Mouse (Mus musculus): ENCODE results near the gene Sapcd2. TPM values are rescaled to one million over a fixed set of nuclear protein-coding genes. Genes with fewer than 3 reads are reported as not detected.

Sapcd2 gene
- polyA plus RNA-seq, 1 experiment from 2014 or later: 28.9 TPM

DNA sequence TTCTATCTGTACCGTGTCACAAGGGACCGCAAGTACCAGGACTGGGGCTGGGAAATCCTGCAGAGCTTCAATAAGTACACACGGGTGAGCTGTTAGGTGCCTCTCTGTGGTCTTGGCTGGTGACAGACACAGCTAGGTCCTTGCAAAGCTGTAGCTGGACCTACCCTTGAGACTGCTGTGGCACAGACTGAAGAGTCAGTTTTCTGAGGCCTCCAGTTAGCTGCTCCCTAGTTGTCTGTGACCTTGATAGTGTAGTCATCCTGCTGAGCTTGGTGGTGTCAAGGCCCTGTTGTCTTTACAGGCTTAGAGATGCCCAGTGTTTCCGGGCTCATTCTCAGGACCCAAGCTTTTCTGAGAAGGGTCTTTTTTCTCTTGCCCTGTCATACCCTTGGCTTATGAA, 22.6 kb upstream of the Sapcd2 start:
- Histone ChIP-seq H3K9ac (ENCODE audit: low read length) (no peak overlapping the region), H3K36me3 (ENCODE audit: control insufficient read depth, insufficient read depth, low read length) (peaks cover 92% of the 10 kb centered on the region), H3K27me3 (replicated peaks; ENCODE audit: control insufficient read depth, insufficient read depth, low read length) (no peaks in the 10 kb centered on the region), H3K4me3 (ENCODE audit: low read depth, low read length) (no peak overlapping the region), H3K4me1 (ENCODE audit: control insufficient read depth, insufficient read depth, low read length) (no peaks in the 10 kb centered on the region), H3K9me3 (replicated peaks; ENCODE audit: control insufficient read depth, low read length) (no peaks in the 10 kb centered on the region), H3K4me2 (ENCODE audit: low read length) (no peak overlapping the region), H3K27ac (ENCODE audit: low read depth, low read length) (no peak overlapping the region)
- ATAC-seq (no peak), DNase-seq (ENCODE audit: low spot score) (no peak)
- 97% methylated on average over 4 of the region's 4 CpGs for WGBS

DNA sequence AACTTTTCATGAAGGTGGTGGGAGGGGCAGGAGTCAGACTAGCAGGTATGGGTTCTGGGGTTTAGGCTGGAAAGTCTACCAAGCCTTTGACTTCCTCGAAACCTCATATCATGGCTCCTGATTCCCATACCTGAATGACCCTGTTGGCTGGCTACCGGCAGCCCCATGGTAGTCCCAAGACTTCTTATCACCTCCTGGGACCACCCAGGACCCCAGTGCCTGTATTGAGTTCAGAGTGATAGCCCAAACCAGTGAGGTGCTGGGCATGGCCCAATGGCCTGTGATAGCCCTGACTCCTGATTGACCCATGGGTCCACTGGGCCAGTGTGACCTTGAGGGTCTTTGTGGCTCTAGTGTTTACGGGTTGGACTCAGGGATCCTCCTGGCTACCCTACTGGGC, 21.4 kb upstream of the Sapcd2 start:
- Histone ChIP-seq H3K4me3 (ENCODE audit: low read depth, low read length) (no peak overlapping the region), H3K4me2 (ENCODE audit: low read length) (no peak overlapping the region), H3K4me1 (ENCODE audit: control insufficient read depth, insufficient read depth, low read length) (peaks cover 2% of the 10 kb centered on the region), H3K27me3 (replicated peaks; ENCODE audit: control insufficient read depth, insufficient read depth, low read length) (no peaks in the 10 kb centered on the region), H3K9me3 (replicated peaks; ENCODE audit: control insufficient read depth, low read length) (no peaks in the 10 kb centered on the region), H3K9ac (ENCODE audit: low read length) (no peak overlapping the region), H3K36me3 (ENCODE audit: control insufficient read depth, insufficient read depth, low read length) (peaks cover 80% of the 10 kb centered on the region), H3K27ac (ENCODE audit: low read depth, low read length) (no peak overlapping the region)
- 95% methylated on average over 3 of the region's 3 CpGs for WGBS
- ATAC-seq (no peak), DNase-seq (ENCODE audit: low spot score) (no peak)

DNA sequence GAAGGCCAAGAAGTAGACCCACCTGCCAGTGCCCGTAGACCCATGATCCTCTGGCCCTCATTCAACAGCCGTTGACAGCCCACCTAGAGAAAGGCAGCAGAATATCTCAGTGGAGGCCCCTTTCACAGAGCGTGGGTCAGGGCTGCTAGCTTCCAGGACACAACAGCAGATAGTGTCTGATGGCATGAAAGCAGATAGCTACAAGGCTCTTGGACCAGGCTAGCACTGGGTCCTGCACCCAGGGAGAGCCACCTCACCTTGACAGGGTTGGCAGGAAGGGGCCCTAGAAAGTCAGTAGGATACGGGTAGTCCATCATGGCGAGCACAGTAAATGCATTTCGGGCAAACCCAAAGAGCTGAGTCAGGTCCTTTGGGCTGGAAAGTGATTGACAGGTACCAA, 17.9 kb upstream of the Sapcd2 start:
- Histone ChIP-seq H3K4me1 (ENCODE audit: control insufficient read depth, insufficient read depth, low read length) (peaks cover 9% of the 10 kb centered on the region), H3K4me3 (ENCODE audit: low read depth, low read length) (no peak overlapping the region), H3K36me3 (ENCODE audit: control insufficient read depth, insufficient read depth, low read length) (peaks cover 45% of the 10 kb centered on the region), H3K4me2 (ENCODE audit: low read length) (no peak overlapping the region), H3K27ac (ENCODE audit: low read depth, low read length) (no peak overlapping the region), H3K9ac (ENCODE audit: low read length) (no peak overlapping the region), H3K27me3 (replicated peaks; ENCODE audit: control insufficient read depth, insufficient read depth, low read length) (no peaks in the 10 kb centered on the region), H3K9me3 (replicated peaks; ENCODE audit: control insufficient read depth, low read length) (no peaks in the 10 kb centered on the region)
- WGBS: 91% methylated on average over 6 of the region's 6 CpGs
- no peak for DNase-seq (ENCODE audit: low spot score)
- no peak for ATAC-seq

DNA sequence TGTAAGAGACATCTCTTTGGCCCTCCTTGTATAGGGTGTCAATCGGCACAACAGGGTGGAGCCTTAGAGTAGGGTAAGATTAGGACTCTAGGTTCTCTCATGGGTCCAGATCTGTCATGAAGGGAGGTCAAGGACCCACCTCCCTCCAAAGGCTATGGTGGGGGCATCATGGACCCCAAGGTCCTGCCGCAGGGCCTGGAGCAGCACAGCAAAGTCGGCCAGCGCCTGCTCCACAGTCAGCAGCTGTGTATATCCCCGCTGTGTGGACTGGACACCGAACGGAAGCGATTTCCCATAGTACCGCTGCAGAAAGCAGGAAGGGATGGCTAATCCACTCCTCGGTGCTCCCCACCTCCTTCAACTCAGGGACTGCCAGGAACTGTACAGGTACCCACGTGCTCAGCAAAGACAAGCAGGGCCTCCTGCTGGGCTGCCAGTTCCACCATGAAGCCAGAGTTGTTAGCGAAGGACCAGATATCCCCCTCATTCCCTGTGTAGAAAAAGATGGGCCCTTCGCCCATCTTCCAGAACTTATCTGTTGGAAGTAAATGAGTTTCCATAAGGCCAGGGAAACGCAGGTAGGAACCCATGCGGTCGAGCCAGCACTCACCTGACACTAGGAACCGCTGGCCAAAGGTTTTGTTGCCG, 16.6 kb upstream of the Sapcd2 start:
- peak overlapping the region; percentile 64 for H3K9ac ChIP-seq (ENCODE audit: low read length)
- no peak for ATAC-seq
- H3K4me3 ChIP-seq (ENCODE audit: low read depth, low read length): peak overlapping the region; percentile 52
- H3K27me3 ChIP-seq (replicated peaks; ENCODE audit: control insufficient read depth, insufficient read depth, low read length): no peaks in the 10 kb centered on the region
- 39% methylated on average over 18 of the region's 18 CpGs for WGBS
- H3K9me3 ChIP-seq (replicated peaks; ENCODE audit: control insufficient read depth, low read length): no peaks in the 10 kb centered on the region
- DNase-seq (ENCODE audit: low spot score): no peak
- H3K4me1 ChIP-seq (ENCODE audit: control insufficient read depth, insufficient read depth, low read length): peaks cover 9% of the 10 kb centered on the region
- H3K36me3 ChIP-seq (ENCODE audit: control insufficient read depth, insufficient read depth, low read length): peaks cover 31% of the 10 kb centered on the region
- peak overlapping the region; percentile 94 for H3K4me2 ChIP-seq (ENCODE audit: low read length)
- no peak overlapping the region for H3K27ac ChIP-seq (ENCODE audit: low read depth, low read length)

DNA sequence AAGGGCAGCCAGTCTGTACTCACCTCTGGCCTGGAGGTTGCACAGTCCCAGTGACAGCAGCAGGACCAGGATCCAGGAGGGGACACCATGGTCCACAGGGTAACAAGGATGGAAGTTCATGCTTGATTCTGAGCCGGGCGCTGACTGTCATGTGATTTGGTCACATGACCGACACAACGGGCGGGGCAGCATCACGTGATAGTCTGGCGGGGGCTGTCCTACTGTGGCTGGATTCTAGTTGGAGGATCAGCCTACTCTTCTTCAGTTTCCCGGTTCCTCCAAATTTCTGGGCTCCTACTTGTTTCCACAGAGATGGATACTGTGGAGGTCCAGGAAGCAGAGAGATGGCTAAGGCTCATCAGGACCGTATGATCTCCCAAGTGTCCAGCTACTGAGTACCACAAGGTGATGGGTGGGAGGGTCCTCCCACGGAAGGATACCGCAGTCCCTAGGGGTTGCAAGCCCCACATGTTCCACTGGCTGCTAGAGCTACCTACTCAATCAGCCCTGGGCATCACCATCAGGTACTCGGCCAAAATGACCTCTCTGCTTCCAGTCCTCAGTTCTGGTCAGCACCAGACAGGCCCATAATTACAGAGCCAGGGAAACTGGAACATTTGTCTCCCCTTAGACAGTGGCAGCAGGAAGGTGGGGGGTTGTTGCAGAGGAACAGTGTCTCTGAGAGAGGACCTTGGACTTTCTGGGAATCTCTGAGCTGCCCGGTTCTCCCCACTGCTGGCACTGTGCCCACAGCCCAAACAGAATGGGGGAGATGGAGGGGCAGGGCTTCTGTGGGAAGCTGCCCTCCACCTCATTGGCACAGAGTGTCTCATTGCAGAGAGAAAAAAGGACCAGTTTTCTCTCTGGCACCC, 15.7 kb upstream of the Sapcd2 start, which contains the start of gene Dpp7:
Dpp7 (minus strand) TSS at position 152 of the 872 bp plus-strand sequence.
- Histone ChIP-seq H3K27me3 (replicated peaks; ENCODE audit: control insufficient read depth, insufficient read depth, low read length) (no peaks in the 10 kb centered on the region), H3K36me3 (ENCODE audit: control insufficient read depth, insufficient read depth, low read length) (peaks cover 22% of the 10 kb centered on the region), H3K4me2 (ENCODE audit: low read length) (peak within 1 kb of the TSS; percentile 94), H3K27ac (ENCODE audit: low read depth, low read length) (no peak within 1 kb of the TSS), H3K9ac (ENCODE audit: low read length) (peak within 1 kb of the TSS; percentile 64), H3K9me3 (replicated peaks; ENCODE audit: control insufficient read depth, low read length) (no peaks in the 10 kb centered on the region), H3K4me3 (ENCODE audit: low read depth, low read length) (peak within 1 kb of the TSS; percentile 52), H3K4me1 (ENCODE audit: control insufficient read depth, insufficient read depth, low read length) (peaks cover 9% of the 10 kb centered on the region)
- peak; percentile 91 for DNase-seq (ENCODE audit: low spot score)
- peak; percentile 89 for ATAC-seq
- 2% methylated on average over 13 of the region's 13 CpGs for WGBS

DNA sequence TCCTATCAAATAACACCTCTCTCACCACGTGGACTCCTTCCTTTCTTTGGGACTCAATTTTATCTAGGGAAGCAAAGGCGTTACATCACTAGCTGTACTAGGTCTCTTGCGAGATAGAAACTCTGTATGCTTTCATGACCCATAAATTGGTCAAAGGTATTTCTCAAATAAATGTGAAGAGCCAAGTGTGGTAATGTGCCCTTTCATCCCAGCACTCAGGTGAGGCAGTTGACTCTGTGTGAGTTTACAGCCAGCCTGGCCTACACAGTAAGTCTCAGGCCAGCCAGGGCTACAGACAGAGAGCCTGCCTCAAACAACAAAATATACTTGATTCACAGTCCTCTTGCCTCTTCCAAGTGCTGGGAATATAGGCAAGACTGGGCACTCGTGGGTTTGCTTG, 12.3 kb upstream of the Sapcd2 start:
- no peaks in the 10 kb centered on the region for H3K36me3 ChIP-seq (ENCODE audit: control insufficient read depth, insufficient read depth, low read length)
- 82% methylated on average over 4 of the region's 4 CpGs for WGBS

DNA sequence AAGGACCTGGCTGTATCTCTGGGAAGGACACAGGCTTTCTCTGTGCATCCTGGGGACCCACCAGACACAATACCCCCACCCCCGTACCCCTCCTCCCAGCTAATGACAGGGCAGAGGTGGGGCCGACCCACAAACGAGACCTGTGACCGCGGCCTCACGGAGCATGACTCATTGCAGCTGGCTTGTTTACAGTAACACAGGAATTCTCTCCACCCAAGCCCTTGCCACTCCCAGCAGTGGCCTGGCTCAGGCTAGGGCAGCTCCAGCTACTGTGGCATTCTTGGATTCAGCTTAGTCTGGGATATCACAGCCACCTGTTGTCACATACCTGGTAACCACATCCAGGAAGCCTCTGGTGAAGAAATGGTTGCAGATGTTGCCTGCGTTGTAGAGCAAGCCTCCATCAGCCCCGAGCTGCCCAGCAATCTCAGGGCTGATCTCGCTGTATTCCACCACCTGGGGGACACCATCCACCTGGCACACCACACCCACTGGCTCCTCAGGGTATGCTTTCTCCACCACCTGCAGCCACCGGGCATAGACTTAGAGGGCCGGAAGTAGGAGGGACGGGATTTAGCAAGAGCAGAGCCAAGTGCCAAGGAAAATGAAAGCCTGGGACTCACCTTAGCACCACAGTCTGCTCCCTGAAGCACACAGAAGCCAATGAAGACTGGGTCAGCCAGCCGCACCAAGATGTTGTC, 8.5 kb upstream of the Sapcd2 start:
- ATAC-seq: no peak
- no peak for DNase-seq (ENCODE audit: low spot score)
- H3K9ac ChIP-seq (ENCODE audit: low read length): no peak overlapping the region
- no peaks in the 10 kb centered on the region for H3K4me1 ChIP-seq (ENCODE audit: control insufficient read depth, insufficient read depth, low read length)
- no peak overlapping the region for H3K4me2 ChIP-seq (ENCODE audit: low read length)
- H3K27ac ChIP-seq (ENCODE audit: low read depth, low read length): no peak overlapping the region
- peaks cover 22% of the 10 kb centered on the region for H3K27me3 ChIP-seq (replicated peaks; ENCODE audit: control insufficient read depth, insufficient read depth, low read length)
- no peak overlapping the region for H3K4me3 ChIP-seq (ENCODE audit: low read depth, low read length)
- no peaks in the 10 kb centered on the region for H3K9me3 ChIP-seq (replicated peaks; ENCODE audit: control insufficient read depth, low read length)
- 63% methylated on average over 13 of the region's 13 CpGs for WGBS
- H3K36me3 ChIP-seq (ENCODE audit: control insufficient read depth, insufficient read depth, low read length): no peaks in the 10 kb centered on the region

More for the DNA sequence above, 12.3 kb upstream of the Sapcd2 start:
- Histone ChIP-seq H3K27me3 (replicated peaks; ENCODE audit: control insufficient read depth, insufficient read depth, low read length) (peaks cover 9% of the 10 kb centered on the region), H3K4me3 (ENCODE audit: low read depth, low read length) (no peak overlapping the region), H3K4me1 (ENCODE audit: control insufficient read depth, insufficient read depth, low read length) (peaks cover 9% of the 10 kb centered on the region), H3K27ac (ENCODE audit: low read depth, low read length) (no peak overlapping the region), H3K9ac (ENCODE audit: low read length) (no peak overlapping the region), H3K9me3 (replicated peaks; ENCODE audit: control insufficient read depth, low read length) (no peaks in the 10 kb centered on the region), H3K4me2 (ENCODE audit: low read length) (no peak overlapping the region)
- no peak for ATAC-seq
- no peak for DNase-seq (ENCODE audit: low spot score)

DNA sequence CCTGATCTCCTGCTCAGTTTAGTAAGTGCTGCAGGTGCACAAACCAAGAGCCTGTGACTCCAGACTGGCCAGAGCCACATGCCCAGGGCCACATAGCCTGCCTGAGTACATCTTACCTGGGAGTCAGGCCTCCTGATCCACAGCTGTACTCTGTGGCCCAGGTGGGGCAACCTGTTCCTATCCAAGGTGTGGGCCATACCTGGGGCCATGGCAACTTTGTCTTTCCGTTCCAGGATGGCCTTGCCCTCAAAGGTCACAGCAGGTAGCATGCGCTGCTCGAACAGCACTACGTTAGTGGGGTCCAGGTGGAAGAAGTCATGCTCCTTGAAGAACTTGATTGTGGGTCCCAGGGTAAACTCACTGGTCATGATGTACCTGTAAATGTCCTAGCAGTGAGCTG, 7.8 kb upstream of the Sapcd2 start:
- Histone ChIP-seq H3K9me3 (replicated peaks; ENCODE audit: control insufficient read depth, low read length) (no peaks in the 10 kb centered on the region), H3K27ac (ENCODE audit: low read depth, low read length) (no peak overlapping the region), H3K9ac (ENCODE audit: low read length) (no peak overlapping the region), H3K36me3 (ENCODE audit: control insufficient read depth, insufficient read depth, low read length) (no peaks in the 10 kb centered on the region), H3K4me3 (ENCODE audit: low read depth, low read length) (no peak overlapping the region), H3K4me2 (ENCODE audit: low read length) (peak overlapping the region; percentile 98; the same call in 1 of the 2 replicates), H3K4me1 (ENCODE audit: control insufficient read depth, insufficient read depth, low read length) (no peaks in the 10 kb centered on the region), H3K27me3 (replicated peaks; ENCODE audit: control insufficient read depth, insufficient read depth, low read length) (peaks cover 22% of the 10 kb centered on the region)
- ATAC-seq (no peak), DNase-seq (ENCODE audit: low spot score) (no peak)
- 88% methylated on average over 4 of the region's 4 CpGs for WGBS

All from forebrain, embryonic 14.5 days (tissue).